Mouse (Mus musculus): ENCODE data around the gene Acbd4. TPM values are rescaled to one million over a fixed set of nuclear protein-coding genes. Genes with fewer than 3 reads are reported as not detected.

The Acbd4 gene
- total and polyA plus RNA-seq, 3 experiments, result 11.9 to 32.7 (median 22.1) TPM

DNA sequence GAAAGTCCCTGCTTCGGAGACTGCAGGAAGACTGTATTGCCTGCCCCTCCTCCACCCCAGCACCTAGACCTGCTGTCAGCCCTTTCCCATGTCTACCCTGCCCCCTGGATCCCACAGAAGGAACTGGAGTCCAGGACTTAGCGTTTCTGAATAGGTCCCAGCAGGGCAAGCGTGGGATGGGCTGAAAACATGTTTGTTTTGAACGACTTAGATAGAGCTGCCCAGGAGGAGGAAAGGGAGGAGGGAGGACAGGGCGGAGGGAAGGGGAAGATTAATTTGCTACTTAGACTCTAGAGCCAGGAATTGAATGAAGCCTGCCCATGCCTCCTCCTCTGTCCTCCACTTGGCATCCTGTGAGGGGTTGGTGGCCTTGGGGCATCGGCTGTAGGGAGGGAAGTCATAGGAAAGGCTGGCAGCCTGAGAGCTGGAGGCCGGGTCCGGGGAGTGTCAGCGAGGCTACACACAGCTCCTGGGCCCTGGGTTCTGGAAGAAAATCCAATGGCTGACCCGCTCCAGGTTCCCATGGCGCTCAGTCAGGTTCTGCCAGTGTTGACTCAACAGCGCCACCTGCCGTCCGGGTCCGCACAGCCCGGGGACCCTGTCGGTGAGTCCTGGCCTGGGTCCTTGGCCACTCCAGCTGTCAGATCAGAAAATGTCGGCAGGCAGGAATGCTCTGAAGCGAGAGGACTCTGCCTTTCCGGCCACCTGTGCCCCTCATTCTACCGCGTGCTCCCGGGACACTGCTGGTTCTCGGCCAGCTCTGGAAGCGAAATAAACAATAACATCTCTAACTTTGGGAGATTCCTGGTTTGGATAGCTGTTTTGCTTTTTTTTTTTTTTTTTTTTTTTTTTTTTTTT is 57.4 kb downstream of the Acbd4 start:
- no peaks in the 10 kb centered on the region for H3K36me3 ChIP-seq (replicated peaks)
- H3K4me1 ChIP-seq (ENCODE audit: insufficient read depth, low read depth, low read length), result peaks cover 15% of the 10 kb centered on the region
- DNase-seq (ENCODE audit: low spot score), result peak; percentile 93
- H3K27me3 ChIP-seq (ENCODE audit: insufficient read depth, low read length), result no peaks in the 10 kb centered on the region
- H3K9me3 ChIP-seq (replicated peaks), result no peaks in the 10 kb centered on the region
- H3K4me3 ChIP-seq (ENCODE audit: low read depth, low read length), result peak overlapping the region; percentile 68; the same call in 1 of the 2 replicates
- peak; percentile 75 for ATAC-seq (ENCODE audit: extremely low read depth, insufficient number of reproducible peaks, low FRiP score, poor library complexity, severe bottlenecking)
- TF ChIP-seq GATA1 (IDR thresholded peaks at IDR 0.05; ENCODE audit: borderline replicate concordance, low read length) (no peak), GATA2 (IDR thresholded peaks at IDR 0.05; ENCODE audit: borderline replicate concordance, low read depth, low read length) (no peak), CTCF (IDR thresholded peaks at IDR 0.05; ENCODE audit: low read depth, low read length) (peak; percentile 81), POLR2AphosphoS5 (IDR thresholded peaks at IDR 0.05; ENCODE audit: insufficient replicate concordance, low read depth, low read length) (no peak)

DNA sequence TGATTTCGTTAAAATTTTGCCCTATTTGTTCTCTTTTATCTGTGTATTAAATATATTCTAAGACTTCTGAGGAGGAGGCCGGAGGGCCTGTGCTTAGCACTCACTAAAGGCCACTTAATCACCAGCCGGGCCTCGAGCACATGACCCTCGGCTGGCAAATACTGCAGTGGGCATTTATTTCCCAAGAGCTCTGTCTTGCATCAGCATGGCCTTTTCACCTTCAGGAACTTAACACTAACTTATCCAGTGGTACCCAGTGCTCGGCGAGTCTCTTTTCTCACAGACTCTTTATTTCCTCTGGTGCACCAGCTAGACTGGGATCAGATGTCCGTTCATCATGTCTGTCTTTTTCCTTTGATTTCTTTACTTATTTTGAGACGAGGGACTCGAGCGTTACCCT is 59.3 kb downstream of the Acbd4 start:
- TF ChIP-seq GATA2 (IDR thresholded peaks at IDR 0.05; ENCODE audit: borderline replicate concordance, low read depth, low read length) (no peak), TAL1 (conservative IDR thresholded peaks at IDR 0.05; ENCODE audit: low read depth, low read length) (no peak), CTCF (IDR thresholded peaks at IDR 0.05; ENCODE audit: low read depth, low read length) (no peak), POLR2AphosphoS5 (IDR thresholded peaks at IDR 0.05; ENCODE audit: insufficient replicate concordance, low read depth, low read length) (no peak), GATA1 (IDR thresholded peaks at IDR 0.05; ENCODE audit: borderline replicate concordance, low read length) (no peak)
- no peaks in the 10 kb centered on the region for H3K36me3 ChIP-seq (replicated peaks)
- DNase-seq (ENCODE audit: low spot score), result no peak
- ATAC-seq (ENCODE audit: extremely low read depth, insufficient number of reproducible peaks, low FRiP score, poor library complexity, severe bottlenecking), result no peak
- no peak overlapping the region for H3K4me3 ChIP-seq (ENCODE audit: low read depth, low read length)
- H3K27me3 ChIP-seq (ENCODE audit: insufficient read depth, low read length), result 0 out of 2 replicates have a peak, but pooled peaks cover 2% of the 10 kb centered on the region
- H3K9me3 ChIP-seq (replicated peaks), result peaks cover under 1% of the 10 kb centered on the region; the same call in 1 of the 2 replicates
- peaks cover 19% of the 10 kb centered on the region for H3K4me1 ChIP-seq (ENCODE audit: insufficient read depth, low read depth, low read length)

GRCm38 (mm10) chr11:103161449-103161848 is 60.0 kb downstream of the Acbd4 start:
- ATAC-seq (ENCODE audit: extremely low read depth, insufficient number of reproducible peaks, low FRiP score, poor library complexity, severe bottlenecking), result no peak

More at GRCm38 (mm10) chr11:103161449-103161848, 60.0 kb downstream of the Acbd4 start:
- no peak for DNase-seq (ENCODE audit: low spot score)
- peaks cover 8% of the 10 kb centered on the region for H3K27me3 ChIP-seq (ENCODE audit: insufficient read depth, low read length)
- peaks cover 5% of the 10 kb centered on the region for H3K9me3 ChIP-seq (replicated peaks)
- H3K4me3 ChIP-seq (ENCODE audit: low read depth, low read length), result no peak overlapping the region
- no peaks in the 10 kb centered on the region for H3K36me3 ChIP-seq (replicated peaks)
- H3K4me1 ChIP-seq (ENCODE audit: insufficient read depth, low read depth, low read length), result peaks cover 19% of the 10 kb centered on the region
- TF ChIP-seq POLR2AphosphoS5 (IDR thresholded peaks at IDR 0.05; ENCODE audit: insufficient replicate concordance, low read depth, low read length) (no peak), GATA2 (IDR thresholded peaks at IDR 0.05; ENCODE audit: borderline replicate concordance, low read depth, low read length) (no peak), CTCF (IDR thresholded peaks at IDR 0.05; ENCODE audit: low read depth, low read length) (no peak), GATA1 (IDR thresholded peaks at IDR 0.05; ENCODE audit: borderline replicate concordance, low read length) (no peak), TAL1 (conservative IDR thresholded peaks at IDR 0.05; ENCODE audit: low read depth, low read length) (no peak)

Other genes with a start within 250 kb of the Acbd4 start
- 109 and 134 TPM in 2 replicates for gene Eftud2, start 220.7 kb upstream of the Acbd4 start, total RNA-seq (2014; fragmentation: Nextera tagmentation)
- gene Eftud2, start 220.7 kb upstream of the Acbd4 start, total RNA-seq (2017), result 171 and 175 TPM in 2 replicates
- gene Eftud2, start 220.7 kb upstream of the Acbd4 start, polyA plus RNA-seq (2012), result 257 and 335 TPM in 2 replicates
- gene Ccdc103, start 220.5 kb upstream of the Acbd4 start, total RNA-seq (2014; fragmentation: Nextera tagmentation), result 0.87 TPM in 1 of 2 replicates, not detected in the other
- 0.23 and 0.87 TPM in 2 replicates for gene Ccdc103, start 220.5 kb upstream of the Acbd4 start, total RNA-seq (2017)
- 0.09 TPM in 1 of 2 replicates, not detected in the other for gene Ccdc103, start 220.5 kb upstream of the Acbd4 start, polyA plus RNA-seq (2012)
- gene Fam187a, start 216.5 kb upstream of the Acbd4 start, total RNA-seq (2014; fragmentation: Nextera tagmentation), result not detected in 2 replicates
- gene Fam187a, start 216.5 kb upstream of the Acbd4 start, total RNA-seq (2017), result 0.16 TPM in 1 of 2 replicates, not detected in the other
- gene Fam187a, start 216.5 kb upstream of the Acbd4 start, polyA plus RNA-seq (2012), result not detected in 2 replicates
- not detected in 2 replicates for gene Gfap, start 200.8 kb upstream of the Acbd4 start, total RNA-seq (2014; fragmentation: Nextera tagmentation)
- 0.06 TPM in 1 of 2 replicates, not detected in the other for gene Gfap, start 200.8 kb upstream of the Acbd4 start, total RNA-seq (2017)
- not detected in 2 replicates for gene Gfap, start 200.8 kb upstream of the Acbd4 start, polyA plus RNA-seq (2012)
- 58.4 and 76.2 TPM in 2 replicates for gene Kif18b, start 176.6 kb upstream of the Acbd4 start, total RNA-seq (2014; fragmentation: Nextera tagmentation)
- gene Kif18b, start 176.6 kb upstream of the Acbd4 start, total RNA-seq (2017), result 25.5 and 28.1 TPM in 2 replicates
- gene Kif18b, start 176.6 kb upstream of the Acbd4 start, polyA plus RNA-seq (2012), result 35.3 and 42.6 TPM in 2 replicates
- gene C1ql1, start 155.0 kb upstream of the Acbd4 start, total RNA-seq (2014; fragmentation: Nextera tagmentation), result not detected in 2 replicates
- not detected in 2 replicates for gene C1ql1, start 155.0 kb upstream of the Acbd4 start, total RNA-seq (2017)
- gene C1ql1, start 155.0 kb upstream of the Acbd4 start, polyA plus RNA-seq (2012), result not detected in 2 replicates
- gene Nmt1, start 73.5 kb upstream of the Acbd4 start, total RNA-seq (2014; fragmentation: Nextera tagmentation), result 54.2 and 83.8 TPM in 2 replicates
- gene Nmt1, start 73.5 kb upstream of the Acbd4 start, total RNA-seq (2017), result 40.0 and 51.2 TPM in 2 replicates
- gene Nmt1, start 73.5 kb upstream of the Acbd4 start, polyA plus RNA-seq (2012), result 5.9 and 9.2 TPM in 2 replicates
- gene Dcakd, start 73.3 kb upstream of the Acbd4 start, total RNA-seq (2014; fragmentation: Nextera tagmentation), result 87.1 and 95.3 TPM in 2 replicates
- gene Dcakd, start 73.3 kb upstream of the Acbd4 start, total RNA-seq (2017), result 31.1 and 36.4 TPM in 2 replicates
- gene Dcakd, start 73.3 kb upstream of the Acbd4 start, polyA plus RNA-seq (2012), result 191 and 199 TPM in 2 replicates
- gene Plcd3, start within 50 bp of the Acbd4 start, total RNA-seq (2014; fragmentation: Nextera tagmentation), result not detected in 2 replicates
- gene Plcd3, start within 50 bp of the Acbd4 start, total RNA-seq (2017), result 0.06 and 0.11 TPM in 2 replicates
- gene Plcd3, start within 50 bp of the Acbd4 start, polyA plus RNA-seq (2012), result not detected in 2 replicates
- 13.2 and 16.6 TPM in 2 replicates for gene Hexim1, start 14.5 kb downstream of the Acbd4 start, total RNA-seq (2014; fragmentation: Nextera tagmentation)
- 36.7 and 39.4 TPM in 2 replicates for gene Hexim1, start 14.5 kb downstream of the Acbd4 start, total RNA-seq (2017)
- gene Hexim1, start 14.5 kb downstream of the Acbd4 start, polyA plus RNA-seq (2012), result 21.2 and 25.7 TPM in 2 replicates
- 6.1 and 12.7 TPM in 2 replicates for gene Hexim2, start 30.7 kb downstream of the Acbd4 start, total RNA-seq (2014; fragmentation: Nextera tagmentation)
- gene Hexim2, start 30.7 kb downstream of the Acbd4 start, total RNA-seq (2017), result 8.6 and 9.0 TPM in 2 replicates
- gene Hexim2, start 30.7 kb downstream of the Acbd4 start, polyA plus RNA-seq (2012), result 11.7 and 13.7 TPM in 2 replicates
- 2.7 TPM in 1 of 2 replicates, not detected in the other for gene Fmnl1, start 69.4 kb downstream of the Acbd4 start, total RNA-seq (2014; fragmentation: Nextera tagmentation)
- gene Fmnl1, start 69.4 kb downstream of the Acbd4 start, total RNA-seq (2017), result 0.23 TPM in 1 of 2 replicates, not detected in the other
- 0.02 and 0.07 TPM in 2 replicates for gene Fmnl1, start 69.4 kb downstream of the Acbd4 start, polyA plus RNA-seq (2012)
- not detected in 2 replicates for gene 1700023F06Rik, start 106.9 kb downstream of the Acbd4 start, total RNA-seq (2014; fragmentation: Nextera tagmentation)
- not detected in 2 replicates for gene 1700023F06Rik, start 106.9 kb downstream of the Acbd4 start, total RNA-seq (2017)
- gene 1700023F06Rik, start 106.9 kb downstream of the Acbd4 start, polyA plus RNA-seq (2012), result not detected in 2 replicates
- gene Spata32, start 116.8 kb downstream of the Acbd4 start, total RNA-seq (2014; fragmentation: Nextera tagmentation), result not detected in 2 replicates
- 0.16 TPM in 1 of 2 replicates, not detected in the other for gene Spata32, start 116.8 kb downstream of the Acbd4 start, total RNA-seq (2017)
- not detected in 2 replicates for gene Spata32, start 116.8 kb downstream of the Acbd4 start, polyA plus RNA-seq (2012)
- 10.1 and 10.8 TPM in 2 replicates for gene Map3k14, start 165.8 kb downstream of the Acbd4 start, total RNA-seq (2014; fragmentation: Nextera tagmentation)
- 3.3 and 4.9 TPM in 2 replicates for gene Map3k14, start 165.8 kb downstream of the Acbd4 start, total RNA-seq (2017)
- 9.4 and 10.8 TPM in 2 replicates for gene Map3k14, start 165.8 kb downstream of the Acbd4 start, polyA plus RNA-seq (2012)